13 mouse cellular contexts compared by ENCODE assay signal in the genomic region with DNA sequence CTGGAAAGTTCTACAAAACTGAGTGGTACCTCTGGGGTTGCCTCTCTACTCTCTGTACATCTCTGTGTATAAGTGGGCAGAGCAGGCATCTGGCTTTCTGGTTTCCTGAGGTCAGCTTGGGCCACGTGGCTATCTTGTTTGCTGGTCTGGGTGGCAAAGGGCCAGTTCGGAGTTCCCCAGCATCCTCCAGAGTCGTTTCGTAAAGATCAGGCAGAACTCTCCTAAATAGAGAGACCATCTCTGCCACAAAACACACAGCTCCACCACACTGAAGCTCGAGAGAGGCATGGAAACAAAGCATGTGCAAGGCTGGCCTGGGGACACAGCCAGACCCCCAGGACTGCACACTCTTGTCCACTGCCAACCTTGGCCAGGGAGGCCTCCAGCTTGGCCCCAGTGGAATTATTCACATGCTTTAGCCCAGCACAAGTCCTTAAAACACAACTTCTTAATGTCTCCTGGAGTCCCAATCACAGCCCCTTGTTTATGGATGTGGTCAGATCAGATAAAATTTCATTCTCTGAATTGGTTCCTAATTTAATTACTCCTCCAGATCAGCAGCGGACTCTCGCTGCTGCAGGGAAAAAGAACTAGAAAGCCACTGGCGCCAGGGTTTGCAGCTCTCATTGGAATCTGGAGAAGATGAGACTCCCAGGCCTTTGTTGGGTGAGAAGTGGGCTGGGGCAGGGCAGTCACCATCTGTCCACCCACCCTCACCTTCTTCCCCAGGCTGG. TPM values are rescaled to one million over a fixed set of nuclear protein-coding genes. Genes with fewer than 3 reads are reported as not detected.
DNase-seq lines count a peak whose midpoint lies in the region; ATAC-seq and TF ChIP-seq lines count a peak whose summit lies in the region.
"Had no signal": no experiment of that assay in that cellular context is flagged by ENCODE, and none has a peak within 500 bp of the region (broad histone marks: within the 10 kb centered on the region; RNA-seq: fewer than 3 reads in every experiment).

No protein-coding gene starts in this region.

- H3K9me3 ChIP-seq in heart, embryonic 12.5 days (replicated peaks) = no peaks in the 10 kb centered on the region
- no peaks in the 10 kb centered on the region for H3K9me3 ChIP-seq in midbrain, embryonic 10.5 days (replicated peaks)
- no peaks in the 10 kb centered on the region for H3K9me3 ChIP-seq in midbrain, embryonic 15.5 days
- H3K9me3 ChIP-seq: heart, embryonic 13.5 days; stomach, embryonic 15.5 days had no signal

- intact Hi-C loops in heart, adult 2 months (cut with DNase I) = no loop called here

- peak overlapping the region; percentile 62 for H3K27ac ChIP-seq in heart, adult 2 months
- no peak overlapping the region for H3K27ac ChIP-seq in heart, embryonic 12.5 days (ENCODE audit: poor library complexity, severe bottlenecking)
- H3K27ac ChIP-seq in midbrain, embryonic 10.5 days (replicated peaks) = 0 out of 2 replicates have a peak overlapping the region, but pooled peaks have one; percentile 10
- H3K27ac ChIP-seq in midbrain, embryonic 15.5 days = no peak overlapping the region
- H3K27ac ChIP-seq in small intestine, adult 2 months (ENCODE audit: insufficient read depth, low read depth, low read length) = peak overlapping the region; percentile 51
- H3K27ac ChIP-seq in layer of hippocampus, adult 2 months = no peak overlapping the region; the same call in 1 of the 2 replicates
- H3K27ac ChIP-seq: heart, embryonic 13.5 days; stomach, embryonic 15.5 days had no signal

- TF ChIP-seq CTCF in heart, adult 2 months (IDR thresholded peaks at IDR 0.05) = no peak
- TF ChIP-seq CTCF in small intestine, adult 2 months (IDR thresholded peaks at IDR 0.05; ENCODE audit: extremely low read depth, insufficient read length, insufficient replicate concordance, low read depth, low read length) = no peak
- no peak for TF ChIP-seq CTCF in layer of hippocampus, adult 2 months (conservative IDR thresholded peaks at IDR 0.05)

- DNase-seq in heart, adult 2 months = peak; percentile 54 to 62
- DNase-seq in midbrain, embryonic 10.5 days (ENCODE audit: low spot score) = no peak
- peak; percentile 36 for DNase-seq in gastrocnemius, postnatal 10 days
- no peak for DNase-seq in layer of hippocampus, adult 2 months (ENCODE audit: low spot score in 2 of 2)
- DNase-seq: liver, postnatal 0 days; retina, postnatal 1 day had no signal

- no peak overlapping the region for H3K4me2 ChIP-seq in heart, embryonic 12.5 days
- H3K4me2 ChIP-seq in midbrain, embryonic 15.5 days = no peak overlapping the region
- H3K4me2 ChIP-seq: heart, embryonic 13.5 days; stomach, embryonic 15.5 days had no signal

- no peak for TF ChIP-seq POLR2A in heart, adult 2 months (IDR thresholded peaks at IDR 0.05; ENCODE audit: insufficient read depth, low read depth, low read length)
- no peak for TF ChIP-seq POLR2A in small intestine, adult 2 months (IDR thresholded peaks at IDR 0.05; ENCODE audit: low read depth, low read length)

- no peaks in the 10 kb centered on the region for H3K79me2 ChIP-seq in heart, adult 2 months (replicated peaks; ENCODE audit: control insufficient read depth, insufficient read depth, low read length)

- peaks cover 2% of the 10 kb centered on the region; the same call in 1 of the 2 replicates for H3K36me3 ChIP-seq in heart, adult 2 months (ENCODE audit: control insufficient read depth, insufficient read depth, low read length)
- no peaks in the 10 kb centered on the region for H3K36me3 ChIP-seq in heart, embryonic 12.5 days
- H3K36me3 ChIP-seq in midbrain, embryonic 10.5 days = no peaks in the 10 kb centered on the region
- no peaks in the 10 kb centered on the region for H3K36me3 ChIP-seq in midbrain, embryonic 15.5 days (replicated peaks)
- H3K36me3 ChIP-seq in small intestine, adult 2 months (ENCODE audit: control insufficient read depth, insufficient read depth, low read length) = no peaks in the 10 kb centered on the region
- H3K36me3 ChIP-seq: heart, embryonic 13.5 days; stomach, embryonic 15.5 days had no signal

- WGBS in heart, adult 2 months = 31% methylated on average over 8 of the region's 8 CpGs
- 69% methylated on average over 8 of the region's 8 CpGs for WGBS in heart, embryonic 12.5 days
- 80% methylated on average over 8 of the region's 8 CpGs for WGBS in midbrain, embryonic 10.5 days
- WGBS in midbrain, embryonic 15.5 days = 86% methylated on average over 8 of the region's 8 CpGs
- 67% methylated on average over 8 of the region's 8 CpGs for WGBS in small intestine, adult 2 months

- no peak overlapping the region for H3K9ac ChIP-seq in heart, adult 2 months (ENCODE audit: low read depth, low read length)
- H3K9ac ChIP-seq in heart, embryonic 12.5 days = no peak overlapping the region
- H3K9ac ChIP-seq in midbrain, embryonic 15.5 days = no peak overlapping the region
- H3K9ac ChIP-seq: heart, embryonic 13.5 days; liver, postnatal 0 days; stomach, embryonic 15.5 days had no signal

- no peak for ATAC-seq in heart, embryonic 12.5 days (ENCODE audit: insufficient number of reproducible peaks, low FRiP score)
- no peak for ATAC-seq in midbrain, embryonic 15.5 days (replicated peaks)
- ATAC-seq in erythroblast, adult 5-6 weeks (replicated peaks; ENCODE audit: low FRiP score, poor library complexity, severe bottlenecking) = no peak
- ATAC-seq: forebrain, embryonic 16.5 days; liver, postnatal 0 days had no signal

- H3K4me1 ChIP-seq in heart, adult 2 months (ENCODE audit: control insufficient read depth, insufficient read depth, low read length) = peaks cover 36% of the 10 kb centered on the region
- H3K4me1 ChIP-seq in heart, embryonic 12.5 days (replicated peaks) = peaks cover 19% of the 10 kb centered on the region
- peaks cover 20% of the 10 kb centered on the region for H3K4me1 ChIP-seq in midbrain, embryonic 10.5 days
- H3K4me1 ChIP-seq in midbrain, embryonic 15.5 days = peaks cover 6% of the 10 kb centered on the region; the same call in 1 of the 2 replicates
- H3K4me1 ChIP-seq in small intestine, adult 2 months (ENCODE audit: control insufficient read depth, insufficient read depth, insufficient read length, low read length) = peaks cover 24% of the 10 kb centered on the region; the same call in 1 of the 2 replicates

- TF ChIP-seq EP300 in heart, adult 2 months (IDR thresholded peaks at IDR 0.05; ENCODE audit: insufficient read depth, low read depth, low read length) = no peak

- H3K27me3 ChIP-seq in heart, adult 2 months (ENCODE audit: control insufficient read depth, insufficient read depth, low read length) = no peaks in the 10 kb centered on the region
- no peaks in the 10 kb centered on the region for H3K27me3 ChIP-seq in heart, embryonic 12.5 days (replicated peaks)
- H3K27me3 ChIP-seq in midbrain, embryonic 10.5 days (ENCODE audit: low read depth, poor library complexity, severe bottlenecking) = no peaks in the 10 kb centered on the region
- no peaks in the 10 kb centered on the region for H3K27me3 ChIP-seq in midbrain, embryonic 15.5 days (replicated peaks)
- no peaks in the 10 kb centered on the region for H3K27me3 ChIP-seq in small intestine, adult 2 months (ENCODE audit: control insufficient read depth, insufficient read depth, low read length)
- H3K27me3 ChIP-seq: heart, embryonic 13.5 days; stomach, embryonic 15.5 days had no signal

- H3K4me3 ChIP-seq in heart, adult 2 months = no peak overlapping the region
- no peak overlapping the region for H3K4me3 ChIP-seq in heart, embryonic 12.5 days
- no peak overlapping the region for H3K4me3 ChIP-seq in midbrain, embryonic 10.5 days
- no peak overlapping the region for H3K4me3 ChIP-seq in midbrain, embryonic 15.5 days
- no peak overlapping the region for H3K4me3 ChIP-seq in small intestine, adult 2 months (ENCODE audit: low read depth, low read length)
- H3K4me3 ChIP-seq in layer of hippocampus, adult 2 months = no peak overlapping the region
- H3K4me3 ChIP-seq: heart, embryonic 13.5 days; stomach, embryonic 15.5 days had no signal

RNA-seq across cellular contexts. Expression of gene Chst15, which starts 14.4 kb away (rescaled TPM):
- 1 to 10 TPM; 6.8 to 7.3 TPM for total RNA-seq in heart, adult 2 months (2021)
- 6.3 and 7.0 TPM in 2 replicates for polyA plus RNA-seq in heart, adult 2 months (2012; rRNA removed)
- polyA plus RNA-seq in heart, embryonic 12.5 days (2016; fragmentation: Nextera tagmentation; extraction: Ambion mirVana) = 3.1 and 4.4 TPM in 2 replicates
- 14.2 and 18.7 TPM in 2 replicates for polyA plus RNA-seq in midbrain, embryonic 10.5 days (2016; fragmentation: Nextera tagmentation; extraction: Ambion mirVana)
- 13.5 and 14.4 TPM in 2 replicates for polyA plus RNA-seq in midbrain, embryonic 15.5 days (2015; fragmentation: Nextera tagmentation; extraction: Ambion mirVana)
- total RNA-seq in gastrocnemius, postnatal 10 days (2021) = 10 to 100 TPM in 1 of 2 experiments, 1 to 10 TPM in 1; 8.8 to 10.2 TPM
- 3.6 and 5.7 TPM in 2 replicates for polyA plus RNA-seq in small intestine, adult 2 months (2012; rRNA removed)
- total RNA-seq in layer of hippocampus, adult 2 months (2021) = 10 to 100 TPM; 50.7 to 53.3 TPM
- total RNA-seq in erythroblast, adult 5-6 weeks (2015; ENCODE audit: low replicate concordance) = 3.6 and 4.8 TPM in 2 replicates
- total RNA-seq in erythroblast, adult 5-6 weeks (2017; ENCODE audit: low replicate concordance) = 3.6 and 6.7 TPM in 2 replicates

Comparison
In these comparisons a context has a peak if more than half of its experiments do, and no peak if none do; other contexts are left out.
1. H3K27ac ChIP-seq: peak in heart, adult 2 months (single experiment), midbrain, embryonic 10.5 days (single experiment) and small intestine, adult 2 months (single experiment); none in heart, embryonic 12.5 days (single experiment), midbrain, embryonic 15.5 days (single experiment) and layer of hippocampus, adult 2 months (single experiment).
2. DNase-seq: peak in heart, adult 2 months (2 of 2) and gastrocnemius, postnatal 10 days (single experiment); none in midbrain, embryonic 10.5 days (single experiment) and layer of hippocampus, adult 2 months (0 of 2).